ENCODE assay signal across 28 mouse cellular contexts in genomic region chr19:30586366-30586765, GRCm38 (mm10). TPM values are rescaled to one million over a fixed set of nuclear protein-coding genes. Genes with fewer than 3 reads are reported as not detected.
"Had no signal": no experiment of that assay in that cellular context is flagged by ENCODE, and none has a peak within 500 bp of the region (broad histone marks: within the 10 kb centered on the region; RNA-seq: fewer than 3 reads in every experiment).

No protein-coding gene starts in this region.

- H3K4me2 ChIP-seq: heart, embryonic 12.5 days; hindbrain, embryonic 13.5 days; hindbrain, embryonic 15.5 days; kidney, embryonic 15.5 days; limb, embryonic 13.5 days; limb, embryonic 15.5 days; liver, embryonic 12.5 days had no signal

- H3K9ac ChIP-seq: heart, embryonic 12.5 days; hindbrain, embryonic 13.5 days; hindbrain, embryonic 15.5 days; kidney, embryonic 15.5 days; limb, embryonic 13.5 days; limb, embryonic 15.5 days; liver, embryonic 12.5 days; liver, embryonic 14.5 days had no signal

- H3K4me3 ChIP-seq: gastrocnemius, adult 2 months; heart, embryonic 10.5 days; heart, embryonic 12.5 days; hindbrain, embryonic 10.5 days; hindbrain, embryonic 13.5 days; hindbrain, embryonic 15.5 days; kidney, embryonic 15.5 days; limb, embryonic 13.5 days; limb, embryonic 15.5 days; liver, embryonic 12.5 days had no signal

- DNase-seq: gastrocnemius, adult 2 months; gastrocnemius, postnatal 10 days; gastrocnemius, postnatal 25 days; heart, adult 18-20 months; heart, postnatal 10 days; heart, postnatal 4 days; kidney, adult 11 months; kidney, adult 2 months; kidney, adult 9 months; kidney, postnatal 14 days; kidney, postnatal 36 days; layer of hippocampus, adult 9-11 months; layer of hippocampus, postnatal 36 days; left cerebral cortex, postnatal 4 days had no signal

- H3K36me3 ChIP-seq: heart, embryonic 10.5 days; hindbrain, embryonic 10.5 days; hindbrain, embryonic 13.5 days; hindbrain, embryonic 15.5 days; kidney, embryonic 15.5 days; limb, embryonic 13.5 days; limb, embryonic 15.5 days; liver, embryonic 12.5 days had no signal

- H3K27me3 ChIP-seq: heart, embryonic 12.5 days; hindbrain, embryonic 13.5 days; hindbrain, embryonic 15.5 days; kidney, embryonic 15.5 days; limb, embryonic 13.5 days; limb, embryonic 15.5 days; liver, embryonic 12.5 days had no signal

- H3K9me3 ChIP-seq: heart, embryonic 10.5 days; heart, embryonic 12.5 days; hindbrain, embryonic 10.5 days; hindbrain, embryonic 13.5 days; hindbrain, embryonic 15.5 days; kidney, embryonic 15.5 days; limb, embryonic 13.5 days; limb, embryonic 15.5 days; liver, embryonic 12.5 days had no signal

- H3K4me1 ChIP-seq: heart, embryonic 10.5 days; heart, embryonic 12.5 days; hindbrain, embryonic 10.5 days; hindbrain, embryonic 13.5 days; hindbrain, embryonic 15.5 days; kidney, embryonic 15.5 days; limb, embryonic 13.5 days; limb, embryonic 15.5 days; liver, embryonic 12.5 days had no signal

- H3K27ac ChIP-seq: gastrocnemius, adult 2 months; heart, embryonic 10.5 days; hindbrain, embryonic 10.5 days; hindbrain, embryonic 13.5 days; hindbrain, embryonic 15.5 days; hindbrain, postnatal 0 days; kidney, embryonic 15.5 days; kidney, postnatal 0 days; limb, embryonic 13.5 days; limb, embryonic 15.5 days; liver, embryonic 12.5 days; liver, embryonic 14.5 days had no signal

- ATAC-seq: hindbrain, postnatal 0 days; intestine, embryonic 16.5 days; liver, embryonic 12.5 days had no signal

RNA-seq across cellular contexts. Expression of gene Dkk1, which starts 36.9 kb away (rescaled TPM):
- polyA plus RNA-seq: kidney, adult 2 months; liver, adult 2 months had no signal
